Mouse (Mus musculus) brain, embryonic 14.5 days (tissue): ENCODE measurements around the gene Dpp7.

Experiments
- CTCF ChIP-seq: fragments of 200-500 bp; IDR thresholded peaks from 2 replicates; pipeline ENCODE4 v1.5.1; 2012; ENCODE audit warnings: inconsistent platforms, mild to moderate bottlenecking, moderate library complexity, borderline replicate concordance; ENCODE audit not compliant: insufficient read depth, insufficient read length; ENCODE audit errors: extremely low read depth
- POLR2A ChIP-seq: fragments of 200-500 bp; IDR thresholded peaks from 2 replicates; pipeline ENCODE4 v1.6.1; 2012; ENCODE audit warnings: mild to moderate bottlenecking, inconsistent platforms, borderline replicate concordance; ENCODE audit not compliant: poor library complexity, insufficient read depth, insufficient read length, severe bottlenecking; ENCODE audit errors: extremely low read depth

GRCm38 (mm10) chr2:25332286-25333160 is 23.6 kb downstream of the Dpp7 start, which contains the start of gene Man1b1:
- TF ChIP-seq POLR2A (peak; percentile 74; the same call in 1 of the 2 replicates), CTCF (0 out of 2 replicates have a peak, but pooled peaks have one; percentile 25)
